Comparison of ENCODE assay signal across 16 mouse cellular contexts in genomic region chr7:67688281-67688680, GRCm38 (mm10). TPM values are rescaled to one million over a fixed set of nuclear protein-coding genes. Genes with fewer than 3 reads are reported as not detected.
DNase-seq lines count a peak whose midpoint lies in the region; ATAC-seq and TF ChIP-seq lines count a peak whose summit lies in the region.
"Had no signal": no experiment of that assay in that cellular context is flagged by ENCODE, and none has a peak within 500 bp of the region (broad histone marks: within the 10 kb centered on the region; RNA-seq: fewer than 3 reads in every experiment).

No protein-coding gene starts in this region.

- H3K4me1 ChIP-seq in heart, embryonic 12.5 days (replicated peaks): peaks cover 32% of the 10 kb centered on the region
- H3K4me1 ChIP-seq in kidney, postnatal 0 days (replicated peaks; ENCODE audit: insufficient read depth, low read length): no peaks in the 10 kb centered on the region
- H3K4me1 ChIP-seq: embryonic facial prominence, embryonic 15.5 days; forebrain, embryonic 13.5 days had no signal

- WGBS in heart, embryonic 12.5 days: 18% methylated on average over 3 of the region's 3 CpGs
- WGBS in kidney, postnatal 0 days: 26% methylated on average over 3 of the region's 3 CpGs

- peak; percentile 66 for DNase-seq in heart, adult 11 months
- DNase-seq in brain, embryonic 14.5 days (ENCODE audit: low read depth): peak; percentile 19
- DNase-seq in kidney, postnatal 0 days (ENCODE audit: low spot score): peak; percentile 27
- DNase-seq in lung, postnatal 14 days: peak; percentile 53
- DNase-seq in cerebellum, postnatal 14 days: no peak
- DNase-seq in ovary, postnatal 14 days (ENCODE audit: low spot score): no peak
- DNase-seq in frontal cortex, postnatal 36 days (ENCODE audit: low spot score in 2 of 2): no peak
- DNase-seq: cerebellum, adult 11-12 months; gastrocnemius, adult 2 months; heart, postnatal 36 days; thymus, postnatal 14 days had no signal

- TF ChIP-seq POLR2A in brain, embryonic 14.5 days (IDR thresholded peaks at IDR 0.05; ENCODE audit: borderline replicate concordance, extremely low read depth, insufficient read depth, insufficient read length, poor library complexity, severe bottlenecking): no peak

- peaks cover 18% of the 10 kb centered on the region for H3K36me3 ChIP-seq in heart, embryonic 12.5 days
- 0 out of 2 replicates have a peak, but pooled peaks cover 3% of the 10 kb centered on the region for H3K36me3 ChIP-seq in kidney, postnatal 0 days (ENCODE audit: insufficient read depth, low read length)

- no peaks in the 10 kb centered on the region for H3K27me3 ChIP-seq in heart, embryonic 12.5 days (replicated peaks)
- H3K27me3 ChIP-seq in kidney, postnatal 0 days (ENCODE audit: insufficient read depth, low read length): no peaks in the 10 kb centered on the region
- H3K27me3 ChIP-seq: embryonic facial prominence, embryonic 15.5 days; forebrain, embryonic 13.5 days; liver, embryonic 12.5 days; Patski had no signal

- no peak overlapping the region for H3K9ac ChIP-seq in heart, embryonic 12.5 days
- H3K9ac ChIP-seq in kidney, postnatal 0 days (ENCODE audit: low read depth, low read length): no peak overlapping the region
- H3K9ac ChIP-seq: embryonic facial prominence, embryonic 15.5 days; forebrain, embryonic 13.5 days; liver, embryonic 12.5 days had no signal

- no peak overlapping the region for H3K4me3 ChIP-seq in heart, embryonic 12.5 days
- H3K4me3 ChIP-seq in kidney, postnatal 0 days (replicated peaks; ENCODE audit: low read depth, low read length): no peak overlapping the region
- H3K4me3 ChIP-seq: embryonic facial prominence, embryonic 15.5 days; forebrain, embryonic 13.5 days; gastrocnemius, adult 2 months; liver, embryonic 12.5 days had no signal

- no peak for TF ChIP-seq CTCF in brain, embryonic 14.5 days (IDR thresholded peaks at IDR 0.05; ENCODE audit: borderline replicate concordance, extremely low read depth, insufficient read depth, insufficient read length)
- no peak for TF ChIP-seq CTCF in kidney, postnatal 0 days (IDR thresholded peaks at IDR 0.05; ENCODE audit: low read depth)

- H3K9me3 ChIP-seq in heart, embryonic 12.5 days (replicated peaks): peaks cover 3% of the 10 kb centered on the region; the same call in 1 of the 2 replicates
- H3K9me3 ChIP-seq in kidney, postnatal 0 days (replicated peaks; ENCODE audit: low read length): no peaks in the 10 kb centered on the region
- H3K9me3 ChIP-seq: embryonic facial prominence, embryonic 15.5 days; forebrain, embryonic 13.5 days; liver, embryonic 12.5 days had no signal

- no peak overlapping the region for H3K27ac ChIP-seq in heart, embryonic 12.5 days (ENCODE audit: poor library complexity, severe bottlenecking)
- peak overlapping the region; percentile 72 for H3K27ac ChIP-seq in kidney, postnatal 0 days
- H3K27ac ChIP-seq: embryonic facial prominence, embryonic 15.5 days; gastrocnemius, adult 2 months; liver, embryonic 12.5 days had no signal

- ATAC-seq in heart, embryonic 12.5 days (ENCODE audit: insufficient number of reproducible peaks, low FRiP score): no peak
- ATAC-seq in kidney, postnatal 0 days (replicated peaks; ENCODE audit: low FRiP score, low read depth): no peak
- ATAC-seq: forebrain, embryonic 13.5 days; liver, embryonic 12.5 days; Patski had no signal

- no peak overlapping the region for H3K4me2 ChIP-seq in heart, embryonic 12.5 days
- H3K4me2 ChIP-seq in kidney, postnatal 0 days (ENCODE audit: low read length): no peak overlapping the region
- H3K4me2 ChIP-seq: embryonic facial prominence, embryonic 15.5 days; forebrain, embryonic 13.5 days; liver, embryonic 12.5 days had no signal

RNA-seq across cellular contexts. Expression of gene Ttc23, which starts 41.1 kb away (rescaled TPM):
- 19.2 and 20.6 TPM in 2 replicates for polyA plus RNA-seq in heart, embryonic 12.5 days (2016; fragmentation: Nextera tagmentation; extraction: Ambion mirVana)
- polyA plus RNA-seq in brain, embryonic 14.5 days (2012; rRNA removed): 11.9 and 12.4 TPM in 2 replicates
- polyA plus RNA-seq in kidney, postnatal 0 days (2015; fragmentation: Nextera tagmentation; extraction: Ambion mirVana): 25.5 and 25.6 TPM in 2 replicates

RNA-seq across cellular contexts. Expression of gene Lrrc28, which starts 43.2 kb away (rescaled TPM):
- 10.3 and 14.9 TPM in 2 replicates for polyA plus RNA-seq in heart, embryonic 12.5 days (2016; fragmentation: Nextera tagmentation; extraction: Ambion mirVana)
- 44.7 and 58.3 TPM in 2 replicates for polyA plus RNA-seq in brain, embryonic 14.5 days (2012; rRNA removed)
- 19.6 and 20.9 TPM in 2 replicates for polyA plus RNA-seq in kidney, postnatal 0 days (2015; fragmentation: Nextera tagmentation; extraction: Ambion mirVana)

Comparison
In these comparisons a context has a peak if more than half of its experiments do, and no peak if none do; other contexts are left out.
1. DNase-seq: peak in heart, adult 11 months (single experiment), brain, embryonic 14.5 days (single experiment), kidney, postnatal 0 days (single experiment) and lung, postnatal 14 days (single experiment); none in cerebellum, postnatal 14 days (0 of 2), ovary, postnatal 14 days (single experiment) and frontal cortex, postnatal 36 days (0 of 2).